Mouse (Mus musculus): ENCODE results near the gene Efna3.
A peak's percentile ranks its signal among the peaks of the same experiment; 100 is the strongest.

The Efna3 gene

DNA sequence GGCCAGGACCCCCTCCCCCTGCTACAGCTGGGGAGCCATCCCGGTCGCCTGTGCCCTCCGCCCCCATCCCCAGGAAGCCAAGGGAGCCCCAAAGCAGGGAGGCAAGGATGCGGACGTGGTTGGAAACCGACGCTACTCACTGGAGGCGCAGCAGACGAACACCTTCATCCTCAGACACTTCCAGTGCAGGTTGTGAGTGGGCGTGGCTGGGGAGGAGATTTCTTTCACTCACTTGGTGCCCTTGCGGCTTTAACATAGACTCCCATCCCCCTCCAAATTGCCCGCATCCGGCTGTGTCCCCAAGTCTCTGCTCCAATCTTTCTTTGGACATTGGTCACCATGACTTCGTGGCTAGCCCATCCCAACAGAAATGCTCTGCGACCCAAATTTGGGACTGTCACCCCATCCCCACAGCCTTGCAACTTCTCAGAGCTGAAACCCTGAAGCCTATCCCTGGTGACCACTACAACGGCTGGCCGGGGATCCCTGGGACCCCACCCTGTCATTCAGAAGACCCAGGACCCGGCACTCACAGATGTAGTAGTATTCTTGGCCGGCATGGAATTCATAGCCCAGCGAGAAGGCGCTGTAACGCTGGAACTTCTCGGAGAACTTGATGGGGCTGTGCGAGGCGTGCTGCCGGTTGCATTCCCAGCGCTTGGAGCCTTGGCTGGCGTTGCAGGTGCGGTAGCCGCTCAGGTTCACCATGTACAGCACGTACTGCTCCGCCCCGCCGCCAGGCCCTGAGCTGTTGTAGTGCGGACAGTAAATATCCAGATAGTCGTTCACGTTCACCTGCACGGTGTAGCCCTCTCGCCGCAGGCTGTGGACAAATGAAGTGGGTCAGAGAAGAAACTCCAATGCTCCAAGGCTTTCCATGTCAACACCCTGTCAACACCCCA is 6.6 kb downstream of the Efna3 start:
- peak; percentile 18 for DNase-seq (ENCODE audit: inconsistent ontology term)

DNA sequence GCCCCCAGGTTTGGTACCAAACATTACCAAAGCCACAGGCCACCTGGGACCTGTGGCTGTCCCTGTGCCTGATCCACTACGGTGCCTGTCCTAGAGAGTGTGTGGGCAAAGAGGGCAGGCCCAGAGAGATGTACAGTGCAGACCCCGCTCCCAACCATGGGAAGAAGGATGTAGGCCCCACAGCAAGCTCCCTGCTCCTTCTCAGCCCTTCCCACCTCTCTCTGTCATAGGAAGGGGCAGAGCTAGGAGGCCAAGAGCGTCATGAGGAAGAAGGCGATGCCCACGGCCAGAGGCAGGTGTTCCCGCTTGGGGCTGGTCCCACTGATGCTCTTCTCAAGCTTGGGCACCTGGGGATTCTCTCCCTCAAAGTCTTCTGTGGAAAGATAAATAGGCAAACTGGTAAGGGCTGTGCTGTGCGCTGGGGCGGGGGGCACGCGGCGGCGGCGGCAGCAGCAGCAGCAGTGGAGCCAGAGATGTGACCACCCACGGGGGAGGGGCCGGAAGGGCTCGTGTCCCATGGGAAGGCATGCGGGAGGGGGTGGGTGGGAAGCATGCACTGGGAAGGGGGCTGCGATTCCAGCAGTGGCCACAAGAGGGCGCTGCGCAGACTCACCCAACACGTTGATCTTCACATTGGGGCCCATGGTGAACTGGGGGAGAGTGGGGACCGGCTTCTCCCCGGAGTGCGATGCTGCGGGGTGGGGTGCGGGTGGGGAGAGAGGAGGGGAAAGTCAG is 7.4 kb downstream of the Efna3 start:
- peak; percentile 91 for DNase-seq (ENCODE audit: inconsistent ontology term)

DNA sequence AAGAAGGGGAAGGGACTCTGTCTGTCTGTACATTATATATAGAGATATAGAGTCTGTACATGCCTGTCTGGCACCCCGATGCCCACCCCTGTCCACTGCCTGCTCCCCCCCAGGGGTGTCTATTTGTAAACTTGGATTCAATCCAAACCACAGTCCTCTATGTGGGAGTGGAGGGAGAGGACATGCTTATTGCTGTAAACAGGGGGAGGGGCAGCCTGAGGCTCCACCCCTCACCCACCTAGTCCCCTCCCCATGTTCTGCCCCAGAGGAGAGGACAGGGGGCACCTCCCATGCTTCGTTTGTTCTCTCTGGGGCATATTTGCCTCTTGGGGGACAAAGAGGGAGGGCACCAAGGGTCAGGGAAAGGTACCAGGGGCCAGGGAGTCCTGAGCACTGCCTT is 8.0 kb downstream of the Efna3 start:
- no peak for DNase-seq (ENCODE audit: inconsistent ontology term)

DNA sequence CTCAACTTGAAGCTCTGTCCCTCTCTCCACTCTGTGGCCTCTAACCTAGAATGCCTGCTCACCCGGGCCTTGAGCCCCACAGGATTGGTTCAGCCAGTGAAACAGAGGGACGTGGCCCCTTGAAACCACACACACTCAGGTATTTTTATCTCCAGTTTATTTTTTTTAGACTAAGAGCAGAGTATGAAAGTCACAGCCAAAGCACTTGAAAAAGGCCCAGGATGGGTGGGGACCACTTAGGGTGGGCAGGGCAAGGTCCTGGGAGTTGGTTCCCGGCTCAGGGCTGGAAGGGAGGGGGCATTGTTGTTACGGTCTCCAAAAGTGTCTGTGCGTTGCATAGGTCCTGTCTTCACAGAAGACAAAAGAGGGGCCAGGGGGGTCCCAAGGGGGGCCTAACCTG is 8.4 kb downstream of the Efna3 start:
- DNase-seq (ENCODE audit: inconsistent ontology term), result no peak

DNA sequence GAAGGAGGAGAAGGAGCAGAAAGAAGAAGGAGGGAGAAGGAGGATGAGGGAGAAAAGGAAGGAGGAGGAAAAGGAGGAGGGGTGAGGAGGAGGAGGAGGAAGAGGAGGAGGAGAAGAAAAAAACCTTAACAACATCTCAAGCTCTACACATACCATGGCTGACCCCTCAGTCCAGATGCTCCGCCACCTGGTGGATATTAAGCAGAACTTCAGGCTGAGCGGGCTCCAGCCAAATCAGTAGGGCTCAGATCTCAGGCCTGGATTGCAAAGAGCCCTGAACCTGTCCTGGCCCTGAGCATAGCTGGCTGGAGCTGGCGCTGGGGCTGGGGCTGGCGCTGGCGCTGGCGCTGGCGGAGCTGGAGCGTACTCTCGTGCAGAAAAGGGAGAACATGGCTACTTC is 14.7 kb downstream of the Efna3 start:
- peak; percentile 61 for DNase-seq (ENCODE audit: inconsistent ontology term)

DNA sequence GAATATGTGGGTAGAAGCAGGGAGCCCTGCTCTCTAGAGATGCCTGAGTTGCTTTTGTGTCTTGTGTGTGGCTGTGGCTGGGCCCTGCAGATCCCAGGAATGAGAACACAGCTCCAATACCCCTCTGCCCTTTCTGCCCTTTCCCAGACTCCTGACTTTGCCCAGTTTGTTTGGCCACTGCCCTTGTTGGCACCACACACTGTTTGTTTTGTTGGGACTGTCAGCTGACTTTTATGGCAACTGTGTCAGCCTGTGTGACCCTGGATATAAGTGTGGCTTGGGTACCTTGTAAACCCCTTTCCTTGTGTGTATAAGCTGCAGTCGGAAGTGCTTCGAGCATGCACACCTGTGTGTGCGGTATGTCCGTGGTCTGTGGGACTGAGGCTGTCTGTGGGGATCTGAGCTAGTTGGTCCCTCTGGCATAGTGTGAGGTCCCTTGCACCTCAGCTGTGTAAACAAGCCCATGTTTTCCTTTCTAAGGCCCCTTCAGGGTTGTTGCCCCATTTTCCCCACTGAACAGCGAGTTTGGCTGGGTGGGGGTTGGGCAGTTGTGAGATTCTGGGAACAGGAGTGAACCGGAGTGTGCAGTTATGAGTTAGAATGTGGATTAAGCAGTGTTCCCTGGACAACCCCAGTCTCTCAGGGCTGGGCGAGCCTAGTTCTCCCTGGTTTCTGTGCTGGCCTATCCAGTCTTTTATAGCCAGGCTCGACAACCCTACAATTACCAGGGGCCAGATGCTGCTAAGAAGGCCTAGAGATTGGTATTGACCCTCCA is 17.0 kb downstream of the Efna3 start:
- no peak for DNase-seq (ENCODE audit: inconsistent ontology term)

DNA sequence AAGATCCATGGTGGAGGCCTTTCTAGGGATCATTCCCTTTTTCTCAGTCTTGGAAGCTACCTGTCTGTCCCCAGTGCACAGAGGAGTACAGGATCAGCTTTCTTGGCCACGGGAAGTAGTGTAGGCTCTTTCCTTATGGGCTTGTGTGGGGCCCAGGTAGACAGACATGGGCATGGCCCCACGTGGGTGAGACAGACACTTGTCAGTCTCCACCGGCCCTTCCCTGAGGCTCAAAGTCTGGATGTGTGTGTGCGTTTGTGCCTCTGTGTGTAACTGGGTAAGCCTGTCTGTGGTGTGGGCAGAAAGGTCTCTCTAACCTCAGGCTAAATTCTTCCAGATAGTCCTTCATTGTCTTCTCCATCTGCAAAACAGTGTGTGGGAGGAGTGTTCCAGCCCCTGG is 17.7 kb downstream of the Efna3 start:
- DNase-seq (ENCODE audit: inconsistent ontology term), result peak; percentile 50

DNA sequence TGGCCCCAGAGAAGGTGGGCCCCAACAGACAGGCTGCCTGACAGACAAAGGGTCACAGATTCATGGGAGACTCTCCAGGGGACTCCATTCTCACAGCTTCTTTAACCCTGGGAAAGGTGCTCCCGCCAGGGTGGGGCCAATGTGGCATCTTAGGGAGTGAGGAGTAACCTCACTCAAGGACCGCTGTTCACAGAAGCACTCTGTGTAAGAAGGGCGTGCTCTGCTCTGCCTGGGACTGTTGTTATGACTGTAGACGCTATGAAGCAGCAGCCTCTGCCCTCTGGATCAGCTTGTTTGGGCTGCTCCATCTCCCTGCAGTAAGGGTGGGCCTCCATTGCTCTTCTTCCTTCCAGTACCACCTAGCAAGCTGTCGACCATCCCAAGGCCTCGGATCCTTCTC is 18.3 kb downstream of the Efna3 start:
- DNase-seq (ENCODE audit: inconsistent ontology term), result no peak

DNA sequence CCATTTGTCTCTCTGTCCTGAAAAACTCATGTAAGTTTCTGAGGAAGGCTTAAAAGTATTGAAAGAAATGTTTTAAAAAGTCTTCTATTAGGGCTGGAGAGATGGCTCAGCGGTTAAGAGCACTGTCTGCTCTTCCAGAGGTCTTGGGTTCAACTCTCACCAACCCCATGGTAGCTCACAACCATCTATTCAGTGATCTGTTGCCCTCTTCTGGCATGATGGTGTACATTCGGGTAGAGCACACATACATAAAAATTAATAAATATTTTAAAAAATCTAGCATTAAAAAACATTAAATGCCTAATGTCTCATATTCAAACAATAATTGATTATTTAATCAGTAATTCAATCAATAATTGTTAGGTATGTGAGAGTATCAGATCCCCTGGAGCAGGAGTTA is 22.3 kb downstream of the Efna3 start:
- no peak for DNase-seq (ENCODE audit: inconsistent ontology term)

DNA sequence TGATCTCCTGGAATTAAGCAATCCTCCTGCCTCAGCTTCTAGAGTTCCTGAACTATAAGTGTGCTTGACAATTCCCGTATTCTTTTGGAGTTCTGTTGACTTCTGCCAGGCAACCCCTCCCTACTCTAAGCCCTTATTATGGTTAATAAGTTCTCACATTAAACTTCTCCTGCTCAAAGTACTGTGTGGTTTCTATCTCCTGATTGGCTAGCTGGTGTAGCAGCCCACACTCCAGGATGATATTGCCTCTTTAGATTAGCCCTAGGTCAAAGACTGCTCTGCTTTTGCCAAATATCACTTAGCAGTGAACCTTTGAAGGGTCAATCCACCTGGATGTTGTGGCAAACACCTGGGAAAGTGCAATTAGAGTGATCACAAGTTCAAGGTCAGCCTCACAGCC is 22.7 kb downstream of the Efna3 start:
- DNase-seq (ENCODE audit: inconsistent ontology term), result no peak

DNA sequence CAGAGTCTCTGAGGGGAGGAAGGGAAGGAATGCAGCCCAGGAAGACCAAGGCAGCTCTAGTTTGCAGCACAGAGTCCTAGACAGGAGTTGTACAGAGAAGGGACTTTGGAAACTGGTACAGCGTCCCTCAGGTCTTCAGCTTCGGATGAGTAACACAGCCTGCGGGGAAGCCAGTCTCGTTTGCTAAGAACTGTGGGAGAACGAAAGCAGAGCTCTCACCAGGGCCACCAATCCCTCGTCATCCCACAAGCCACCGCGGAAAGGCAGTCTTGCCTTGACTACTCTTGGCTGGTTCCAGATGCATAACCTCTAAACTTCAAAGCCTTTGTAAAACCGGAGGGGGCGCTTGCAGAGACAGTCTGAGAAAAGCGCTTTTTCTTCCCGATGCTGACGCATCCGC is 23.3 kb downstream of the Efna3 start:
- DNase-seq (ENCODE audit: inconsistent ontology term), result peak; percentile 49

DNA sequence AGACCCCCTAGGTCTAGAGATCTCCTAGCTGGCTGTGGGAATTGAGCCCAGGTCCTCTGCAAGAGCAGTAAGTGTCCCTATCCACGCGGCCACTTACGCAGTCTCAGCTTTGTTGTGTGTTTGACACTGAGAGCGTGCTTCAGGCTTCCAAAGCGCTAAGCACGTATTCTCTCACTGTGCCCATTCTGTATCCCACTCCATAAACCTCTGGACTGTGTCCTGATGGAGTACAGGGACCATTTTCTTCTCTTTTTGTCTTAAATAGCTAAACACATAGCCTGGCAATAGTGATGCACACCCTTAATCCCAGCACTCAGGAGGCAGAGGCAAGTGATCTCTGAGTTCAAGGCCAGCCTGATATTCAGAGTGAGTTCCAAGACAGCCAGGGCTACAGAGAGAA is 23.9 kb downstream of the Efna3 start:
- DNase-seq (ENCODE audit: inconsistent ontology term), result no peak

DNA sequence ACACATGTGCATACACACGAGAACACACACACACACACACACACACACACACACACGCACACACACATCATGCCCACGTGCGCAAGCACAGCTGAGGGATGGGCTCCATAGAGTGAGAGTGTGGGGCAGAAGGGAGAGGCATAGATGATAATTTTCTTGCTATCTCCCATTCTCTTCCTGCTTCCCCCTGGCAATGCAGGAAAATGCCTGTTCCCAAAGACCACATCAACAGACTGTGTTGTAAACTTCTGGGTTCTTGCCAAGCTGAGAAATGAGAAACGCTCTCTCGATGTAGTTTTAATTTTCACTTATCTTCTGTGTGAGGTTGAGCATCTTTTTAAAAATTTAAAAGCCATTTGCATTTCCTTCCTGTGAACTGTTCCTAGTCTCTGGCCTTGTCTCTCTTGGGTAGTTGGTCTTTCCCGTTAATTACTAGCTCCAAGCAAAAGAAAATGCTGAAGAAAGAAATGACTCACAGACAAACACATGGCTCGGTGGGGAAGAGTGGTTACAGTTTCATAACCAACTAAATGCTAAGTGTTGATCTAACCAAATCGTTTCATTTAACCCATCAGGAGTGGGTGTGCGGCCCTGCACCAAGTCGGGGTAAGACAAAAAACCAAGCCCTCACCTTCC is 25.9 kb downstream of the Efna3 start:
- DNase-seq (ENCODE audit: inconsistent ontology term), result no peak

DNA sequence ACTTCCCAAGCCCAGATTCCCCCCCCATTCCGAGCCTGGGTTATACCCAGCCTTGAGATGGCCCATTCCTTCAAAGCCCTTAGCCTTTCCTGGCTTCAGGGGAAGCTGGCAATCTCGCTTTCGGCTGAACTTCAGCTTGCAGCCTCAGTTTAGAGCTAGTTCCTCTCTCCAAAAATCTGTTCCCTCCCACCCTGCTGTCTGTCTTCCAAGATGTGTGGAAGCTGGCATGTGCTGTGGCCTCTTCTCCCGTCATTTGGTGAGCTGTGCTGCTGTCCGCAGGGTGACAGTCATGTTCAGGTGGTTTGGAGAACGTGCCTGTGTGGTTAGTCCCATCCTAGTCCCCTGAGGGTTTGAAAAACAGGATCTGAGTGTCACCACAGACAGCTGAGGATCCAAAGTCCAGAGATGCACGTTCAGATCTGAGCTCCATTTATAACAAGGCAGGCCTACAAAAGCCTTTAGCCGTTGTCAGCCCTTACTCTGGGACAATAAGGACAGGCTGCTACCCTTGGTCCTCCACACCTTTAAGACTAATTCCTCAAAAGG is 27.0 kb downstream of the Efna3 start:
- DNase-seq (ENCODE audit: inconsistent ontology term), result no peak

DNA sequence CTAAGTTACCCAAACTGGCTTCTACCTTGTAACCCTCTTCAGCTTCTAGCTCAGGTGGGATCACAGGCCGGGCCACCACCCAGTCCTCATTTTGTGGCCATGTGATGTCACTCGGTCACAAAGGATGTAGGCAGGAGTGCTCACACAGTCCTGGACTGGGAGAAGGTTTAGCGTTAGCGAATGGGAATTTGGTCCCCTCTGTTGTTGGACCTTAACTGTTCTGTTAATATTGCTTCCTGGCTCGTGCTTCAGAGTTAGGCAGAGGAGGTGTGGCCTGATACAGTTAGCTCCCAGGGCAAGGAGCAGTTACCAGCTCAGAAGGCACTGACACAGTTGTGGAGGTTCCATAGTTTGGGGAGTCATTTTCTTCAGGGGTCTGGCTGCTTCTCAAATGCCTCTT is 28.6 kb downstream of the Efna3 start:
- DNase-seq (ENCODE audit: inconsistent ontology term), result no peak

DNA sequence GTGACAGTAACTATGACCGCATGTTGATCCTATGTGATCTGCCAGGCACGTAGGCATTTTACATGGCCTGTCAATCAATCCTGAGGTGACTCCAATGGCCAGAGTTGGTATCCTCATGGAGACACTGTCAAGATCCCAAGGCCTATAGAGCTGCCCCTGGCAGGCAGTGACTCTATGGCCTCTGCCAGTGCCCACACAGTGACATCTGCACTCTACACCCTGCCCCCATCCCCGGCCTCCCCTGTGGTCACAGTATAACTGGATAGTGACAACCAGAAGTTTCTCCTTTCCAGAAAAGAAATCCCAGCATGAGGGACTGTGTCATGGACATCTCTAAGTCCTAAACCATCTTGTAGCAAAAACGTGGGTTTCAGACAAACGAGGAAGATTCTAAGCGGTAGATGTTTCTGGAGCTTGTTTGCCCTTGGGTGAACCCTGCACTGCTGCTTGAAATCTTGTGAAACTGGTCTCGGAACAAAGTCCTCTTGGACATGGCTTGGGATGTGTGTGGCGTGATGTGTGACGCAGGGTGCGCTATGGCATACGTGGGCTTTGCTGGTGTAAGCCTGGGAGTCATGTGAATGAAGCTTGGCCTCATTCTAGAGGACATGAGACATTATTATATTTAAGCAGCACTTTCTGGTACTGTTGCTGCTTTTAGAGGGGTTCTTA is 29.4 kb downstream of the Efna3 start:
- DNase-seq (ENCODE audit: inconsistent ontology term), result no peak

DNA sequence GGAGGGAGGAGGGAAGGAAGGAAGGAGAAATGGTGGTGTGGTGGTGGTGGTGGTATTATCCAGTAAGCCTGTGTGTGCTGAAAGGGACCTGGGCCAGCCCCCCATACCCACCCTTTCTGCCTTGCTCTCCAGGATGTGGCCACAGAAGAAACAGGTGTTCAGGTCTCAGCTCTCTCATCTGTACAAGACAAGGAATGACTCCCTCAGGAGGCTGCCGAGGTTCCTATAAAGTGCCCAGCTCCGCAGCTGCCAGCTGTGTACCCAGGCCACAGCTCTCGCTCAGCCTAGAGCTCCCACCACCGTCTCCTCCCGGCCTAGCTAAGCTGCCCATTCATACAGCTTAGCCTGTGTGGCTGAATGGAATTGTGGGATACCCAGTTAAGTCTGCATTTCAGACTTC is 30.5 kb downstream of the Efna3 start:
- DNase-seq (ENCODE audit: inconsistent ontology term), result no peak

DNA sequence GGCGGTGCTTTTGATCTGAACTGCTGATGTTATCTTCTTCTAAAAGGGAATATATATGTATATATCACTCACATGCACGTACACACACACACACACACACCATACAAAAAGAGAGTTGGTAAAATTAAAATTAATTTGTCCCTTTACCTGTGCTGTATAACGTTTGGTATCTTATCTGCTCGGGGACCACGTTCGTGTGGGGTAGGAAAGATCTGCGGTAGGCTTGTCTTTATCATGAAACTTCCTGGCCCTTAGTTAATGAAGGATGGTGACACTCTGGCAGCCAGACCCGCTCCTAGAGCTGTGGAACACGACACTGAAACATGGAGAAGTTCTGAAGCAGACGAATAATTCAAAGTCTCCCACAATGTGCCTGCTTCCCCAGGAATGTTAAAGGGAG is 30.9 kb downstream of the Efna3 start:
- no peak for DNase-seq (ENCODE audit: inconsistent ontology term)

DNA sequence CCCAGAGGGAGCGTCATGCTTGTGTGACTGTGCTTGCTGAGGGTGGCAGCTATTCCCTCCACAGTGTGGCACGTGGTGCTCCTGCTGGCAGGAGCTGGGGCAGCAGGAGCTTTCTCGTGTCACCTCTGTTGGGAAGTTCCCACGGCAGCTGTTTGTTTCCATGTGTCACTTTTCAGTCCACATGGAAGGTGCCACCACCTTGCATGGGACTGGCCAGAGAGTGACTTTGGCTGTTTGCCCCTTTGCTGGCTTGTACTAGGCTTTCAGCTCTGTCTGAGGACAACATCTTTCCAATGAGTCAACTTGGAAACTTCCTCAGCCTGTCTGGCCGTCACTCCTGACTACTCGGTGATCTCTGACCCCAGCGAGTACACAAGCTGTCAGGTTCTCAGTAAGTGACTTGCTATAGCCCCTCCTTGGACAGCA is 34.2 kb downstream of the Efna3 start:
- peak; percentile 46 for DNase-seq (ENCODE audit: inconsistent ontology term)

DNA sequence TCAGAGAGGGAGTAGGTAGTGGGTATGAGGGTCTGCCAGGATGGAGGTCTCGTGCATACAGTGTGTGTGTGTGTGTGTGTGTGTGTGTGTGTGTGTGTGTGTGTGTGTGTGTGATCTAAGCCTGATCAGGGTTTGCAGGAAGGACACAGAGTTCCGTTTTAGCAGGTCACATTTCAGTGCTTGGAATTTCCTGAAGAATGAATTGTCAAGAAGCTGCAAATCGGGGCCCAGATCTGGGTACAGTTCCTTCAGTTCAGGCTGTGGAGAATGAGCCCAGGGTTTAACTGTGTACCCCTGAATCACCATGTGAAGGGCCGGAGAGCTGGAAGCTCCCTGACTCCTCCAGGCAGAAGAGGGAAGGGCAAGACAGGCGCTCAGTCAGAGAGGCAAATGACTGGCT is 35.5 kb downstream of the Efna3 start:
- DNase-seq (ENCODE audit: inconsistent ontology term), result no peak

DNA sequence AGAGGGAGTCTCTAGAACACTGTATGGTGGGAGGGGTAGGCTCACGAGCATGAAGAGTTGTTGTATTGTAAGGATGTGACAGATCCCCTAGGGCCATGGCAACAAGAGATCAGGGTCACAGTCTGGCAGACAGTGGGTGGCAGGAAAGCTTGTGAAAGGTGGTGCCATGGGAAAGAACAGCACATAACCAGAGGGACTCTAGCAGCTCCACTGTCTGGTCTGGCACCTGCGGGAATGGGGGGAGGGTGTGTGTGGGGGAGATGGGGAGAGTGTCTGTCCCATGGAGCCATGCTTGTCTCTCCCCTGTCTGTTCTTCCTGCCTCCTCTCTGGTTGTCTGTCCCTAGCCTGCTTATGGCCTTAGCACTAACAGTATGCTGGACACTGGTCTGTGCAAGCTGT is 37.2 kb downstream of the Efna3 start:
- DNase-seq (ENCODE audit: inconsistent ontology term), result no peak
